Mouse (Mus musculus): ENCODE results near the gene Cit. TPM values are rescaled to one million over a fixed set of nuclear protein-coding genes. Genes with fewer than 3 reads are reported as not detected.
"Not testable (repeated sequence)": the region's sequence is repeated elsewhere in the genome, so short reads cannot be mapped to it uniquely, and the experiment has no call there.

The Cit gene
- 17.2 and 20.3 TPM in 2 replicates for polyA plus RNA-seq (2015; fragmentation: Nextera tagmentation; extraction: Ambion mirVana)

DNA sequence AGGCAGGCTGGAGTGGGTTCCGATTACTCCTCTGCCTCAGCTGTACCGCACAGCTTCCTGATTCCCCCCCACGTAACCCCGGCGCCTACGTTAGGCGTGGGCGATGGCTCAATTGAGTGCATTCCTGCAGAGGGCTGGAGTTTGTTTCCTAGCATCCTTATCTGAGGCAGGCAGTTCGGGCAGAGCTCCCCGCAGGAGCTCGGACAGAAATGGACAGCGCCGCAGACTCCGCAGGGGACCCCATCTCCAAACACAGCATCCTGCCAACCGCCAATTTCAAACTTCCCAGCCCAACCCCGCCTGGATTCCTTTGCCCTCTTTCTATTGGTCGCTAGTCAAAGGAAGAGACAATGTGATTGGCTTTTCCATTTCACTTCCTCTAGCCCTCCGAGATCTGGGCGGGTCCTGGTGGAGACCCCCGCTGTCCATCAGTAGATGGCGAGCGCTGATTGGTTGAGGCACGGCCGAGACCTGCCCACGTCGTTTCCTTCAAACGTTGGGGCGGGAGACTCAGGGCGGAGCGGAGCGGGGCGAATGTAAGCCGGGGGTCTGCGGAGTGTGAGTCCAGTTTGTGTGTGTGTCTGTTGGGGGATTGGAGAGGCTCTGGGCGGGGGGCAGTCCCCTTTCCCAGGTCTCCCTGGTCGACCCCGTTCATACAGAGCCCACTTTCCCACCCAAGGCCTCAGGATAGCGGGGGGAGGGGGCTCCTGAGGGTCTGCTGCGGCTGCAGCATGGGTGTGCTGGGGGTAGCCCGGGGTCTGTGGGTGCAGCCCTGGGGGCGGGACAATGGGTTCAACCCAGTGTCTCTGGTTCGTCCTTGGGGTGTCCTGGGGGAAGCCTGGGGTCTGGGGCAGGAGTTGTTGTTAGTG, at the start of gene Cit:
TSS of gene Cit (plus strand) at position 513 of the 869 bp plus-strand sequence.
- H3K9me3 ChIP-seq = no peaks in the 10 kb centered on the region
- peak; percentile 98 for ATAC-seq (replicated peaks)
- H3K27ac ChIP-seq (replicated peaks) = no peak within 1 kb of the TSS
- H3K36me3 ChIP-seq = no peaks in the 10 kb centered on the region
- H3K4me3 ChIP-seq = peak within 1 kb of the TSS; percentile 56
- WGBS = under 1% methylated on average over 42 of the region's 42 CpGs
- H3K27me3 ChIP-seq = no peaks in the 10 kb centered on the region
- H3K4me2 ChIP-seq (replicated peaks) = peak within 1 kb of the TSS; percentile 86
- peaks cover 31% of the 10 kb centered on the region for H3K4me1 ChIP-seq
- peak within 1 kb of the TSS; percentile 51 for H3K9ac ChIP-seq (replicated peaks)

DNA sequence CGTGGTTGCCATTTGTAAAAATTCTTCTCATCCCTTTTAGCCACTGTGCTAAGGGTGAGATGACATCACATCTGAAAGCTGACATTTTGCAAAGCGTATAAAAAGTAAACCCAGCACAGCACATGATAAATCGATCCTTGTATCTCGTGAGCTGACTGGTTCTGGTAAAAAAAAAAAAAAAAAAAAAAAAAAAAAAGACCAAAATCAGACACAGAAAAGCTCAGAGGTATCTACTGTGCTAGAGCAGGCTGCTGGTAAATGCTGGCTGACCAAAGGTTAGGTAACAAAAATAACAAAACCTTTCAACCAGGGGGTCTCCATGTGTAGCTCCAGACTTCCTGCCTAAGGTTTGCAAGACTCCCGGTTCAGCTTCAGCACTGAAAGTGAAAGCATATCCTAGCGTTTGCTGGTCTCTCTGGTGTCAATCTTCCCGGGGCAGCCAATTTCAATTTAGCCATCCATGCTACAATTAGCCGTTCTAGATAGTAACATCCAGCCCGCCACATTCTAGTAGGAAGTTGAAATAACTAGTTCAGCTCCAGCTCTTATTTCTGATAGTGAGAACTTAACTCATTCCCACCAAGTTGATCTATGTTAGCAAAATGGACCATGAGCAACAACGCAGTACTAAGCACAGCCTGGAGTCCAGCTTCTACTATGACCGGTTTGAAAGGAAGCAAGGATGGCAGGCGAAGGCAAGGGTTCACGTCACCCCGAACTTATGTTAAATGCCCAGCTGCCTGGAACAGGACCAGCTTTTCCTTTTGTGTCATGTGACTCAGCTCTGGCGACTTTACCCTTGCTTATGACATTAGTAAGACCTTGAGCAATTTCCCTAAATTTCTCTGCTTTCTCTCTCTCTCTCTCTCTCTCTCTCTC, 45.8 kb upstream of the Cit start:
- H3K4me1 ChIP-seq = 0 out of 2 replicates have a peak, but pooled peaks cover 2% of the 10 kb centered on the region
- no peak for ATAC-seq (replicated peaks)
- H3K9ac ChIP-seq (replicated peaks) = no peak overlapping the region
- no peak overlapping the region for H3K4me2 ChIP-seq (replicated peaks)
- H3K27me3 ChIP-seq = no peaks in the 10 kb centered on the region
- 72% methylated on average over 15 of the region's 15 CpGs for WGBS
- no peaks in the 10 kb centered on the region for H3K9me3 ChIP-seq
- no peaks in the 10 kb centered on the region for H3K36me3 ChIP-seq
- no peak overlapping the region for H3K27ac ChIP-seq (replicated peaks)
- no peak overlapping the region for H3K4me3 ChIP-seq

DNA sequence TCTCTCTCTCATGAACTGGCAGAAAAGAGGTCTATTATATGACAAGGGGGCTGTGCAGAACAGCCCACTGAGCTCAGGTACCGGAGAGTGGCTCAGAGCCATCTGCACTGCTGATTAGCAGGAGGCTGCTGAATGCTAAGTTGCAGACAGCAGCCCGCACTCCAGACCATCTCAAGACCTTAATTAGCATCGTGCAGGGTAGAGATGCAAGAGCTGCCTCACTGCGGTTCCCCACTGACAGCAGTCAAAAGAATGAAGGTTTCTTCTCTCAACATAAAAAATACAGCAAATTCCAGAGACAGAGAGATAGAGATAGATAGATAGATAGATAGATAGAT, 45.2 kb upstream of the Cit start:
- Histone ChIP-seq H3K4me3 (no peak overlapping the region), H3K36me3 (no peaks in the 10 kb centered on the region), H3K9ac (replicated peaks) (no peak overlapping the region), H3K9me3 (no peaks in the 10 kb centered on the region), H3K27me3 (no peaks in the 10 kb centered on the region), H3K4me1 (0 out of 2 replicates have a peak, but pooled peaks cover 2% of the 10 kb centered on the region), H3K4me2 (replicated peaks) (no peak overlapping the region), H3K27ac (replicated peaks) (no peak overlapping the region)
- no peak for ATAC-seq (replicated peaks)
- WGBS = 25% methylated on average over 4 of the region's 4 CpGs

DNA sequence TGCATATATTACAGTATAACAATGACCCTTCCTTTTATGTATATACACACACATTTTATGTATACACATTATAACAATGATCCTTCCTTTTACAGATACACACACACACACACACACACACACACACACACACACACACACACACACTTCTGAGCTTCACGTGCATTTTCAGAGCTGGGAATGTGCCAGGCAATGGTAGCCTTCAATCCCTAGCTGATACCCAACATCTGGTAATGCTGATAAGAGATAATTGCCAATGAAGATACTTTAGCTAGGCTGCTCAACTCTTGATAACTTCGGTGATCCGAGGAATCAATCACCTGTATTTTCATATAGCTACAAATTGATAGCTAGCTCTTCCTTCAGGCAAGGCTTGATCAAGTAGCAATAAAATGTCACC, 32.8 kb upstream of the Cit start:
- 84% methylated on average over 3 of the region's 3 CpGs for WGBS
- H3K27ac ChIP-seq (replicated peaks) = no peak overlapping the region
- no peak overlapping the region for H3K4me2 ChIP-seq (replicated peaks)
- no peak for ATAC-seq (replicated peaks)
- no peak overlapping the region for H3K9ac ChIP-seq (replicated peaks)
- no peaks in the 10 kb centered on the region for H3K36me3 ChIP-seq
- no peaks in the 10 kb centered on the region for H3K27me3 ChIP-seq
- no peaks in the 10 kb centered on the region for H3K9me3 ChIP-seq
- H3K4me3 ChIP-seq = no peak overlapping the region
- no peaks in the 10 kb centered on the region for H3K4me1 ChIP-seq

DNA sequence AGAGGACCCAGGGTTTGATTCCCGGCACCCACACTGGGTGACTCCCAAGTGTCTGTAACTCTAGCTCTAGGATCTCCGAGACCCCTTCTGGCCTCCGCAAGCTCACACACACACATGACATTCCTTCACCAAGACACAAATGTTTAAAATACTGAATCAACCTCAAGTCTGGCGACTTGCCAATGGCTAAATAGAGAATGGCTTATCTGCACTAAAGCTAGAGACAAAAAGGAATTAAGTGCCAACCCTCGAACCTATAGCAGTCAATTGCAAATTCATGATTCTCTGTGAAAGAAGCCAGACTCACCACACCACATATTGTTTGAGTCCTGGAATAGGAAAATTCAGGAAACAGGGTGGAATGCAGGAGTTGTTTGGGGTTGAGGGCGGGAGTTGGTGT, 28.1 kb upstream of the Cit start:
- no peaks in the 10 kb centered on the region for H3K27me3 ChIP-seq
- no peak overlapping the region for H3K4me2 ChIP-seq (replicated peaks)
- H3K9ac ChIP-seq (replicated peaks) = no peak overlapping the region
- WGBS = 58% methylated on average over 6 of the region's 6 CpGs
- no peak overlapping the region for H3K4me3 ChIP-seq
- no peaks in the 10 kb centered on the region for H3K4me1 ChIP-seq
- no peak for ATAC-seq (replicated peaks)
- no peaks in the 10 kb centered on the region for H3K9me3 ChIP-seq
- no peaks in the 10 kb centered on the region for H3K36me3 ChIP-seq
- no peak overlapping the region for H3K27ac ChIP-seq (replicated peaks)

DNA sequence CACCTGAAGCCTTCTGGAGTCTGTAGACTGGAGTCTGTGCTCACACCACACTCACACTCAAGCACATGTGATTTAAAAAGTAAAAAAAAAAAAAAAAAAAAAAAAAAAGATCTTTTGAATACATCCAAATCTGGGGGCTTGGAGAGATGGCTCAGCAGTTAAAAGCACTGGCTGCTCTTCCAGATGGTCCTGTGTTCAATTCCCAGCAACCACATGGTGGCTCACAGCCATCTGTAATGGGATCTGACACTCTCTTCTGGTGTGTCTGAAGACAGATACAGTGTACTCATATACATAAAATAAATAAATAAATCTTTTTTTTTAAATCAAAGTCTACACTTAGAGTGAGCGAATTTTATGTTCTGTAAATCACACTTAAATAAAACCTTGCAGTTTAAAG, 27.4 kb upstream of the Cit start:
- not testable (repeated sequence) for H3K27me3 ChIP-seq; ATAC-seq (replicated peaks); H3K4me1 ChIP-seq; H3K27ac ChIP-seq (replicated peaks); H3K4me2 ChIP-seq (replicated peaks); H3K9me3 ChIP-seq; H3K4me3 ChIP-seq; H3K9ac ChIP-seq (replicated peaks); H3K36me3 ChIP-seq
- 70% methylated on average over 1 of the region's 1 CpGs for WGBS

DNA sequence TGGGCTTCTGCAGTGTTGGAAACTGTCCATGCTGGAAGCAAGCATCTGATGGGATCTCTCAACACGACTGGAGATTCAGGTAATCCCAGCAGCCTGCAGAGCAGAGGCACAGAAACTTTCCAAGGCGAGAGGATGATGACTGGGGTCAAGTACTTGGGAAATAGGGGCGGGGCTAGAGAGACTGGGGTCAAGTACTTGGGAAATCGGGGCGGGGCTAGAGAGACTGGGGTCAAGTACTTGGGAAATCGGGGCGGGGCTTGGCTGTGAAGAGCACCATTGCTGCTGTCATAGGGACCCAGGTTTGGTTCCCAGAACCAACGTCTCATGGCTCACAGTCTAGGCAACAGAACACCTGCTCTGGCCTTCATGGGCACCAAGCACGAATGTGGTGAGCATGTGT, 25.1 kb upstream of the Cit start:
- no peak for ATAC-seq (replicated peaks)
- H3K4me1 ChIP-seq = no peaks in the 10 kb centered on the region
- no peak overlapping the region for H3K27ac ChIP-seq (replicated peaks)
- no peaks in the 10 kb centered on the region for H3K36me3 ChIP-seq
- no peak overlapping the region for H3K9ac ChIP-seq (replicated peaks)
- H3K9me3 ChIP-seq = no peaks in the 10 kb centered on the region
- H3K27me3 ChIP-seq = no peaks in the 10 kb centered on the region
- WGBS = 80% methylated on average over 9 of the region's 9 CpGs
- no peak overlapping the region for H3K4me3 ChIP-seq
- H3K4me2 ChIP-seq (replicated peaks) = no peak overlapping the region

DNA sequence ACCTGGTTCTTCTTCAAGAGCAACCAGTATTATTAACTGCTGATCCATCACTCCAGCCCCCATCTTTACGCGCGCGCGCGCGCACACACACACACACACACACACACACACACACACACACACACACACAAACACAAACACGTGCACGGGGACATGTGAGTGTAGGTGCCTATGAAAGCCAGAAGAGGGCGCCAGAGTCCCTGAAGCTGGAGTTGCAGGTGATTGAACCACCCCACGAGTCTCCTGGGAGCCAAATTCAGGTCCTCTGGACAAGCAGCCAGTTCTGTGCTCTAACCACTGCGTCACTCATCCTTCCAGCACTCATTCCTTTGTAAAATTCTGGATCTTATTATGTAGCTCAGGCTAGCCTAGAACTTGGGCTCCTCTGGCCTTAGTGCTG, 23.9 kb upstream of the Cit start:
- no peak overlapping the region for H3K9ac ChIP-seq (replicated peaks)
- H3K27me3 ChIP-seq = no peaks in the 10 kb centered on the region
- no peak overlapping the region for H3K4me3 ChIP-seq
- no peaks in the 10 kb centered on the region for H3K9me3 ChIP-seq
- WGBS = 91% methylated on average over 12 of the region's 12 CpGs
- H3K27ac ChIP-seq (replicated peaks) = no peak overlapping the region
- H3K4me2 ChIP-seq (replicated peaks) = no peak overlapping the region
- no peak for ATAC-seq (replicated peaks)
- no peaks in the 10 kb centered on the region for H3K36me3 ChIP-seq
- no peaks in the 10 kb centered on the region for H3K4me1 ChIP-seq

DNA sequence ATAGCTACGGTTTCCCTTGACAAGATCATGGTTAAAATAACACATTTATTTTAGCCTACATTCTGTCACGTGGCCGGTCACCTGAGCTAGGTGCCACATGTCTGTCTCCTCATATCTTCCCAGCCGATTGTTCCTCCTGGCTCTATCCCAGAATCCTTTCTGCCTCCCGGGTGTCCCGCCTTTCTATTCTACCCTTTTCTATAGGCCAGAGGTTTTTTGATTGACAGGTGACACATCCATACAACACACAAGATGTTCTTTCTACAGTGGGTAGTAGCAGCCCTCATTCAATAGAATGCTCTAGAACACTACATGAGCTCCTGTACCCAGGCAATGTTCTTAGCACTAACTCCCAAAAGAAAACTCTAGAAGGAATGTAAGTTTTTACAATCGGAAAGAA, 23.2 kb upstream of the Cit start:
- Histone ChIP-seq H3K27ac (replicated peaks) (no peak overlapping the region), H3K9me3 (no peaks in the 10 kb centered on the region), H3K9ac (replicated peaks) (no peak overlapping the region), H3K4me3 (no peak overlapping the region), H3K27me3 (no peaks in the 10 kb centered on the region), H3K4me2 (replicated peaks) (no peak overlapping the region), H3K4me1 (no peaks in the 10 kb centered on the region), H3K36me3 (no peaks in the 10 kb centered on the region)
- WGBS = 89% methylated on average over 7 of the region's 7 CpGs
- ATAC-seq (replicated peaks) = no peak

DNA sequence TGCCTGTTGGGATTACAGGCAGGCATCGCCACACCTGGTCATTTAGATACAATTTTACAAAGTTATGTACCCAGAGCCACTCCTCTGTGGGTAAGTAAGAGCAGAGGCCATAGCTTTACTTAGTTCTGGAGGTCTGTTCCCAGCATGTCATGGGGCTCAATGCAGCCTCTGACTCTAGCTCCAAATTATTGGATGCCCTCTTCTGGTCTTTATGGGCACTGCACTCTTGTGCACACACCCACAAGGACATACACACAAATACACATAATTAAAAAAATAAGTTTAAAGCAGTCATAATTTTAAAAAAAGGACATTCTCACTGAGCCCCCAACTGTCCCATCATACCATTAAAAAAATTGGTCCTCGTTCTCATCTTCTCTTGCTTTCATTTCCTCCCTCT, 12.3 kb upstream of the Cit start:
- WGBS = 82% methylated on average over 2 of the region's 2 CpGs
- H3K9ac ChIP-seq (replicated peaks) = no peak overlapping the region
- no peaks in the 10 kb centered on the region for H3K4me1 ChIP-seq
- H3K9me3 ChIP-seq = no peaks in the 10 kb centered on the region
- no peaks in the 10 kb centered on the region; the same call in 1 of the 2 replicates for H3K27me3 ChIP-seq
- no peak overlapping the region for H3K4me2 ChIP-seq (replicated peaks)
- no peak overlapping the region for H3K27ac ChIP-seq (replicated peaks)
- H3K36me3 ChIP-seq = no peaks in the 10 kb centered on the region
- no peak for ATAC-seq (replicated peaks)
- H3K4me3 ChIP-seq = no peak overlapping the region

DNA sequence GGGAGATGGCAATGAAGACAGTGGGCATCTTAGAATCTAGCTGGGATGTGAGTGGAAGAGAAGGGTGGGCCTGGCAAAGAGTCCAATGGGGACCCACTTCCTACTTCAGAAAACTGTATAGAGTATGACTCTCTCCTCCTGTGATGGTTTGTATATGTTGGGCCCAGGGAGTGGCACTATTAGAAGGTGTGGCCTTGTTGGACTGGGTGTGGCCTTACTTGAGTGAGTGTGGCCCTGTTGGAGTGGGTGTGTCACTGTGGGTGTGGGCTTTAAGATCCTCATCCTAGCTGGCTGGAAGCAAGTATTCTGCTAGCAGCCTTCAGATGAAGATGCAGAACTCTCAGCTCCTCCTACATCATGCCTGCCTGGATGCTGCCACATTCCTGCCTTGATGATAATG, 11.3 kb upstream of the Cit start:
- not testable (repeated sequence) for H3K4me1 ChIP-seq; ATAC-seq (replicated peaks); H3K4me3 ChIP-seq; H3K9ac ChIP-seq (replicated peaks); H3K27me3 ChIP-seq; H3K9me3 ChIP-seq; H3K27ac ChIP-seq (replicated peaks); H3K36me3 ChIP-seq; H3K4me2 ChIP-seq (replicated peaks)

DNA sequence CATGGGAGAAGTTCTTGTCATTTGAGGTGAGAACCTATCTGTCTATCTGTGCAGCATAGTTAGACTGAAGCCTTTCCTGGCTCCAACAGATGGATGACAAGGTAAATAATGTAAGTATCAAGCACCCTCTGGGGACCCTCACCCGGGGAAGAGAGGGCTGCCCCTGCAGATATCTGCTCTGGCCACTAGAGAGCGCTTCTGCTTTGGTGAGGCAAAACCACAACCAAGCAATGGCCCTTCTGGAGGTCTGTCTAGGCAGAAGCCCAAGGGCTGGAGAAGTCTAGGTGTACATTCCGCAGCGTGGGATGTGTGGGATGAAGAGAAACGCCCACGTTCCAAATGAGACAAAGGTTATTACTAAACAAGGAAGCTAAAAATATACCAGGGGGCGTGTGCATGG, 9.8 kb upstream of the Cit start:
- H3K27ac ChIP-seq (replicated peaks) = no peak overlapping the region
- H3K36me3 ChIP-seq = no peaks in the 10 kb centered on the region
- no peaks in the 10 kb centered on the region for H3K27me3 ChIP-seq
- no peak overlapping the region for H3K9ac ChIP-seq (replicated peaks)
- no peak overlapping the region for H3K4me2 ChIP-seq (replicated peaks)
- 63% methylated on average over 7 of the region's 7 CpGs for WGBS
- H3K4me3 ChIP-seq = no peak overlapping the region
- no peak for ATAC-seq (replicated peaks)
- no peaks in the 10 kb centered on the region for H3K4me1 ChIP-seq
- no peaks in the 10 kb centered on the region for H3K9me3 ChIP-seq

Measured in forebrain, embryonic 15.5 days (tissue).